Mouse (Mus musculus) CH12.LX (cell line): Measurements from ENCODE around the gene Vps37b. TPM values are rescaled to one million over a fixed set of nuclear protein-coding genes. Genes with fewer than 3 reads are reported as not detected.

Experiments
- DNase-seq: peaks from one replicate; pipeline ENCODE4 v3.0.0-alpha.2; 2013; ENCODE audit errors: extremely low read depth
- H3K27ac ChIP-seq: 2 replicates; pipeline ENCODE4 v1.5.1; 2012; ENCODE audit warnings: low read depth, mild to moderate bottlenecking, control low read depth, moderate library complexity; ENCODE audit not compliant: insufficient read depth
- H3K27me3 ChIP-seq: replicated peaks from 2 replicates; pipeline ENCODE3; 2012; ENCODE audit warnings: inconsistent platforms
- H3K36me3 ChIP-seq, 2 experiments: replicated peaks in 1 of 2; 2 replicates each; pipeline versions ENCODE3 to v1.6.1; 2012; ENCODE audit warnings: inconsistent platforms in 1 of 2, low read length in 1 of 2, mild to moderate bottlenecking in 1 of 2, mixed read lengths in 1 of 2, moderate library complexity in 1 of 2; ENCODE audit not compliant: control insufficient read depth in 1 of 2, insufficient read depth in 1 of 2
- H3K4me1 ChIP-seq, 2 experiments: 2 replicates each; pipeline ENCODE4 v1.6.1; 2012; ENCODE audit warnings: inconsistent platforms in 1 of 2, moderate library complexity in 1 of 2; ENCODE audit not compliant: insufficient read depth in 2 of 2, control insufficient read depth in 1 of 2
- H3K4me2 ChIP-seq: 2 replicates; pipeline ENCODE4 v1.6.1; 2012; ENCODE audit warnings: low read depth, mild to moderate bottlenecking, control low read depth; ENCODE audit not compliant: poor library complexity, insufficient read depth, severe bottlenecking
- H3K4me3 ChIP-seq, 3 experiments: fragments of 150-350 bp in 1 of 3; sonication (generic) in 1 of 3; replicated peaks in 1 of 3; 2 replicates each; pipeline versions ENCODE3 to v1.5.1; 2011 to 2012; ENCODE audit warnings: low read depth in 2 of 3, low read length in 2 of 3, mild to moderate bottlenecking in 2 of 3, moderate library complexity in 2 of 3, control low read depth in 1 of 3, improper control_type of control experiment in 1 of 3, inconsistent platforms in 1 of 3, mixed read lengths in 1 of 3; ENCODE audit not compliant: poor library complexity in 1 of 3
- H3K79me2 ChIP-seq: replicated peaks from 2 replicates; pipeline ENCODE4 v1.6.1; 2012; ENCODE audit warnings: mild to moderate bottlenecking, moderate library complexity; ENCODE audit not compliant: control insufficient read depth, poor library complexity, insufficient read depth, severe bottlenecking; ENCODE audit errors: extremely low read depth
- H3K9ac ChIP-seq: 2 replicates; pipeline ENCODE4 v1.6.1; 2012; ENCODE audit warnings: low read depth, mild to moderate bottlenecking, control low read depth, moderate library complexity; ENCODE audit not compliant: insufficient read depth
- H3K9me3 ChIP-seq: replicated peaks from 2 replicates; pipeline ENCODE3; 2012; ENCODE audit warnings: low read length, inconsistent platforms, mixed read lengths
- CHD1 ChIP-seq: IDR thresholded peaks from 2 replicates; pipeline ENCODE4 v1.6.1; 2012; ENCODE audit warnings: low read depth, low read length, improper control_type of control experiment, inconsistent platforms
- ELF1 ChIP-seq: IDR thresholded peaks from 2 replicates; pipeline ENCODE4 v1.6.1; 2014; ENCODE audit warnings: low read depth, mild to moderate bottlenecking, inconsistent platforms, low read length, improper control_type of control experiment
- HCFC1 ChIP-seq: IDR thresholded peaks from 2 replicates; pipeline ENCODE4 v1.6.1; 2012; ENCODE audit warnings: low read depth, mild to moderate bottlenecking, inconsistent platforms, low read length, improper control_type of control experiment
- IRF4 ChIP-seq: IDR thresholded peaks from 2 replicates; pipeline ENCODE4 v1.6.1; 2014; ENCODE audit warnings: low read depth, mild to moderate bottlenecking, inconsistent platforms, low read length, improper control_type of control experiment
- JUN ChIP-seq: IDR thresholded peaks from 2 replicates; pipeline ENCODE4 v1.6.1; 2011; ENCODE audit warnings: low read depth, mild to moderate bottlenecking, low read length, improper control_type of control experiment, moderate library complexity; ENCODE audit not compliant: insufficient read depth
- KAT2A ChIP-seq: IDR thresholded peaks from 2 replicates; pipeline ENCODE4 v1.6.1; 2012; ENCODE audit warnings: low read length, improper control_type of control experiment, inconsistent platforms; ENCODE audit not compliant: insufficient replicate concordance
- MAFK ChIP-seq: IDR thresholded peaks from 2 replicates; pipeline ENCODE4 v1.6.1; 2011; ENCODE audit warnings: low read length, improper control_type of control experiment; ENCODE audit not compliant: insufficient replicate concordance
- MXI1 ChIP-seq: IDR thresholded peaks from 2 replicates; pipeline ENCODE4 v1.6.1; 2011; ENCODE audit warnings: mild to moderate bottlenecking, low read depth, low read length, improper control_type of control experiment
- PAX5 ChIP-seq: IDR thresholded peaks from 2 replicates; pipeline ENCODE4 v1.6.1; 2012; ENCODE audit warnings: low read length, inconsistent platforms, mixed read lengths
- POLR2AphosphoS2 ChIP-seq: IDR thresholded peaks from 2 replicates; pipeline ENCODE4 v1.6.1; 2011; ENCODE audit warnings: low read depth, low read length, improper control_type of control experiment
- RCOR1 ChIP-seq: conservative IDR thresholded peaks from 2 replicates; pipeline ENCODE4 v1.6.1; 2012; ENCODE audit warnings: low read depth, mild to moderate bottlenecking, inconsistent platforms, low read length, improper control_type of control experiment
- SIN3A ChIP-seq: IDR thresholded peaks from 2 replicates; pipeline ENCODE4 v1.6.1; 2012; ENCODE audit warnings: low read length, improper control_type of control experiment, inconsistent platforms
- SMC3 ChIP-seq: IDR thresholded peaks from 2 replicates; pipeline ENCODE4 v1.6.1; 2011; ENCODE audit warnings: low read depth, low read length, improper control_type of control experiment
- TBP ChIP-seq: conservative IDR thresholded peaks from 2 replicates; pipeline ENCODE4 v1.6.1; 2011; ENCODE audit warnings: low read depth, low read length, improper control_type of control experiment
- UBTF ChIP-seq: IDR thresholded peaks from 2 replicates; pipeline ENCODE4 v1.6.1; 2012; ENCODE audit warnings: low read depth, mild to moderate bottlenecking, inconsistent platforms, low read length, improper control_type of control experiment, moderate library complexity
- USF1 ChIP-seq: IDR thresholded peaks from 2 replicates; pipeline ENCODE4 v1.6.1; 2014; ENCODE audit warnings: low read depth, mild to moderate bottlenecking, inconsistent platforms, low read length, improper control_type of control experiment
- USF2 ChIP-seq: conservative IDR thresholded peaks from 2 replicates; pipeline ENCODE4 v1.6.1; 2011; ENCODE audit warnings: low read depth, low read length, improper control_type of control experiment
- ZKSCAN1 ChIP-seq: IDR thresholded peaks from 2 replicates; pipeline ENCODE4 v1.6.1; 2012; ENCODE audit warnings: low read depth, inconsistent platforms, low read length, improper control_type of control experiment, borderline replicate concordance
- ZMIZ1 ChIP-seq: IDR thresholded peaks from 2 replicates; pipeline ENCODE4 v1.6.1; 2012; ENCODE audit warnings: low read depth, mild to moderate bottlenecking, inconsistent platforms, low read length, improper control_type of control experiment
- ZNF384 ChIP-seq: IDR thresholded peaks from 2 replicates; pipeline ENCODE4 v1.6.1; 2012; ENCODE audit warnings: low read depth, low read length, improper control_type of control experiment, inconsistent platforms
- dilution Hi-C: fragments of 300-500 bp; cut with MboI; formaldehyde crosslinking; loops from 2 replicates; pipeline ENCODE4 v1.14.3; 2020; ENCODE audit warnings: low sequenced_read_pairs; ENCODE audit not compliant: extremely low pct_unique_long_range_greater_than_20kb, extremely low pct_ligation_motif_present
- in situ Hi-C: fragments of 300-500 bp; cut with MboI; formaldehyde crosslinking; loops from 3 replicates; pipeline ENCODE4 v1.14.3; 2019; ENCODE audit warnings: low sequenced_read_pairs, low pct_ligation_motif_present, low pct_unique_long_range_greater_than_20kb, mixed read lengths
- polyA plus RNA-seq: library from polyadenylated mRNA; unstranded; fragments of >175 nt; gene quantifications from 2 replicates; pipeline ENCODE4 v1.2.1, GENCODE M21; 2012; ENCODE audit warnings: low read depth; ENCODE audit not compliant: insufficient read length
- total RNA-seq, 2 experiments: library from RNA; depleted of rRNA; stranded (reverse); fragments of 300-350 nt in 1 of 2; fragments of >200 nt in 1 of 2; gene quantifications; 2 replicates each; pipeline ENCODE4 v1.2.3; 2012 to 2014

Vps37b gene
- total and polyA plus RNA-seq, 3 experiments = 8.7 to 23.5 (median 10.2) TPM

DNA sequence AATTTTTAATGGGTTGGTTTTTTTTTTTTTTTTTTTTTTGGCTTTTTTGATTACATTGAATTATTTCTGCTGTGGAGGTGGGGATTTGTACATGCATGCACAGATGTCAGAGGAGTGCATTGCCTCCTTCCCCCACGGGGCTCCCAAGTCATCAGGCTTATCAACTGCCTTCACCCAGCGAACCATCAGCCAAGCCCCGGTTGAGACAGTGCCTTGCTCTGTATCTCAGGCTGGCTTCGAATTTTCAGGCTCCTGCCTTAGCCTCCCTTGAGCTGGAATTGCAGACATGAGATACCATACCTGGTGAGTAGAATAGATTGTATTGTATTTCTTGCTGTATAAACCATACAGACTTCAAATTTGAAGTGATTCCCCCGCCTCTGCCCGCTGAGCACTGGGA is 7.5 kb upstream of the Vps37b start:
- Histone ChIP-seq H3K36me3 (no peaks in the 10 kb centered on the region), H3K9ac (no peak overlapping the region), H3K9me3 (no peaks in the 10 kb centered on the region), H3K4me3 (no peak overlapping the region), H3K4me1 (peaks cover 12 to 25% of the 10 kb centered on the region in 2 experiments), H3K27ac (no peak overlapping the region), H3K27me3 (no peaks in the 10 kb centered on the region), H3K4me2 (no peak overlapping the region), H3K79me2 (no peaks in the 10 kb centered on the region)
- in situ Hi-C loops = no loop called here
- no peak for TF ChIP-seq KAT2A
- TF ChIP-seq UBTF = no peak
- no peak for TF ChIP-seq IRF4
- TF ChIP-seq JUN = no peak
- TF ChIP-seq HCFC1 = no peak
- TF ChIP-seq CHD1 = no peak
- TF ChIP-seq POLR2AphosphoS2 = no peak
- no peak for TF ChIP-seq USF2
- no peak for TF ChIP-seq SMC3
- TF ChIP-seq MXI1 = no peak
- TF ChIP-seq ZKSCAN1 = no peak
- no peak for TF ChIP-seq RCOR1
- no peak for TF ChIP-seq ZNF384
- no peak for TF ChIP-seq PAX5
- no peak for DNase-seq
- dilution Hi-C loops = no loop called here

- Histone ChIP-seq H3K9ac (no peak overlapping the region), H3K27me3 (peaks cover 2% of the 10 kb centered on the region), H3K9me3 (no peaks in the 10 kb centered on the region), H3K4me3 (no peak overlapping the region), H3K79me2 (no peaks in the 10 kb centered on the region), H3K27ac (no peak overlapping the region), H3K4me1 (peaks cover 15 to 40% of the 10 kb centered on the region in 2 experiments), H3K36me3 (no peaks in the 10 kb centered on the region), H3K4me2 (no peak overlapping the region)
- in situ Hi-C loops (no loop called here), dilution Hi-C loops (no loop called here)
- TF ChIP-seq MAFK = no peak
- no peak for TF ChIP-seq HCFC1
- no peak for TF ChIP-seq IRF4
- no peak for TF ChIP-seq POLR2AphosphoS2
- TF ChIP-seq ZMIZ1 = no peak
- no peak for TF ChIP-seq PAX5
- TF ChIP-seq KAT2A = no peak
- no peak for TF ChIP-seq USF1
- no peak for TF ChIP-seq SIN3A
- no peak for TF ChIP-seq TBP
- no peak for TF ChIP-seq CHD1
- TF ChIP-seq ELF1 = no peak
- no peak for DNase-seq
Measured at GRCm38 (mm10) chr5:124036836-124037235, 4.8 kb upstream of the Vps37b start.
